Mouse (Mus musculus) cerebellum, adult 2 months (tissue): Measurements from ENCODE around the gene Prkce.

Experiments used
- CTCF ChIP-seq: fragments of 200-500 bp; IDR thresholded peaks from 2 replicates; pipeline ENCODE4 v1.5.1; 2011; ENCODE audit warnings: low read depth, mild to moderate bottlenecking, control low read depth, low read length, moderate library complexity, borderline replicate concordance; ENCODE audit not compliant: insufficient read depth
- POLR2A ChIP-seq: fragments of 200-500 bp; IDR thresholded peaks from 2 replicates; pipeline ENCODE4 v1.6.1; 2011; ENCODE audit warnings: low read length, control low read depth, borderline replicate concordance; ENCODE audit not compliant: insufficient read depth

DNA sequence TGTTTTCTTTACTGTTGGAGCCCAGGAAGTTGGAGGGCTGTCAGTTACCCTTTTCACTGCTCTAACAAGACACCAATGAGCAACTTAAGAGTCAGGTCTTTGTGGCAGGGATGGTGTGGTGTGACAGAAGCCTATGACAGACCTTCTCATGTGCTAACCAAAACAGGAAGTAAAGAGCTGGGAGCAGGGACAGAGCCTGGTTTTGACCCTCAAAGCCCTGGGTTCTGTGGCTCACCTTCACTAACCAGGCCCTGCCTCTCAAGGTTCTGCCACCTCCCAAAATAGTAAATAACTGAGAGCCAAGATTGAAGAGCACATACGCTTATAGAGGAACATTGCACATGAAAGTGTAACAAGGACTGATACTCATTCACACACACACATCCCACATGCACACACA, 268.0 kb downstream of the Prkce start:
- TF ChIP-seq POLR2A (no peak), CTCF (no peak)
